ENCODE assay signal across 14 mouse cellular contexts in the genomic region with DNA sequence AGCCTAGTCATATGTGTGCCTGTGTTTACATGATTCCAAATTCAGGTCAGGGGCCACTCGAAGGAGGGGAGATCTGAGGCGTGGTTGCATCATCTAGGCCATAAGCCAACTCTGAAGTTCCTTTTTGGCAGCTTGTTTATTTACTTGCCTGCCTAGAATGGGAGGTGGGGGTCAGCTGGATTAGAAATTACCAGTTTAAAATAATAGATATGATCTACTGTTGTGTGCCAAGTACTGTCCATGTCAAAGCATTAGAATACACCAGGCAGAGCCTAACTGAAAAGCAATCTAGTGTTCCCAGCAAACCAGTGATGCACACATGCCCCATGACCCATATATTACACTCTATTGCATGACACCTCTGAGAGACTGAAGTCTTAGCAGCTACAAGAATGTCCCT. TPM values are rescaled to one million over a fixed set of nuclear protein-coding genes. Genes with fewer than 3 reads are reported as not detected.
DNase-seq lines count a peak whose midpoint lies in the region; ATAC-seq and TF ChIP-seq lines count a peak whose summit lies in the region.
"Had no signal": no experiment of that assay in that cellular context is flagged by ENCODE, and none has a peak within 500 bp of the region (broad histone marks: within the 10 kb centered on the region; RNA-seq: fewer than 3 reads in every experiment).

No protein-coding gene starts in this region.

- H3K27me3 ChIP-seq in heart, embryonic 12.5 days (replicated peaks): no peaks in the 10 kb centered on the region
- no peaks in the 10 kb centered on the region for H3K27me3 ChIP-seq in MEL (ENCODE audit: control insufficient read depth in 1 of 2, insufficient read depth in 2 of 2, low read length in 2 of 2)
- H3K27me3 ChIP-seq in lung, postnatal 0 days (replicated peaks; ENCODE audit: insufficient read depth, low read length): no peaks in the 10 kb centered on the region
- no peaks in the 10 kb centered on the region for H3K27me3 ChIP-seq in neural tube, embryonic 15.5 days (replicated peaks)
- H3K27me3 ChIP-seq: intestine, embryonic 15.5 days; megakaryocyte, embryonic 14.5 days; stomach, embryonic 15.5 days had no signal

- H3K27ac ChIP-seq in heart, embryonic 12.5 days (ENCODE audit: poor library complexity, severe bottlenecking): no peak overlapping the region; the same call in 1 of the 2 replicates
- peak overlapping the region; percentile 15; the same call in 1 of the 2 replicates for H3K27ac ChIP-seq in MEL (ENCODE audit: control insufficient read depth, low read depth, low read length)
- peak overlapping the region; percentile 83; the same call in 1 of the 2 replicates for H3K27ac ChIP-seq in lung, postnatal 0 days (ENCODE audit: low read length)
- no peak overlapping the region for H3K27ac ChIP-seq in neural tube, embryonic 15.5 days (replicated peaks)
- H3K27ac ChIP-seq: intestine, embryonic 15.5 days; stomach, embryonic 15.5 days had no signal

- H3K4me3 ChIP-seq in heart, embryonic 12.5 days: no peak overlapping the region
- no peak overlapping the region for H3K4me3 ChIP-seq in MEL (ENCODE audit: control insufficient read depth in 1 of 2, insufficient read depth in 1 of 2, low read depth in 2 of 2, low read length in 2 of 2)
- no peak overlapping the region for H3K4me3 ChIP-seq in lung, postnatal 0 days (ENCODE audit: low read depth, low read length)
- no peak overlapping the region for H3K4me3 ChIP-seq in neural tube, embryonic 15.5 days (replicated peaks)
- H3K4me3 ChIP-seq: intestine, embryonic 15.5 days; stomach, embryonic 15.5 days had no signal

- H3K4me1 ChIP-seq in heart, embryonic 12.5 days (replicated peaks): peaks cover 37% of the 10 kb centered on the region
- peaks cover 23 to 29% of the 10 kb centered on the region in 2 experiments for H3K4me1 ChIP-seq in MEL (ENCODE audit: control insufficient read depth in 1 of 2, insufficient read depth in 2 of 2, low read length in 2 of 2)
- peaks cover 18% of the 10 kb centered on the region; the same call in 1 of the 2 replicates for H3K4me1 ChIP-seq in lung, postnatal 0 days (ENCODE audit: insufficient read depth, low read depth, low read length)
- H3K4me1 ChIP-seq in neural tube, embryonic 15.5 days: no peaks in the 10 kb centered on the region
- H3K4me1 ChIP-seq: intestine, embryonic 15.5 days; stomach, embryonic 15.5 days had no signal

- H3K36me3 ChIP-seq in heart, embryonic 12.5 days: peaks cover 44% of the 10 kb centered on the region
- H3K36me3 ChIP-seq in MEL (ENCODE audit: control insufficient read depth in 1 of 2, insufficient read depth in 2 of 2, low read length in 2 of 2): peaks cover 5 to 33% of the 10 kb centered on the region in 2 experiments
- H3K36me3 ChIP-seq in lung, postnatal 0 days (ENCODE audit: insufficient read depth, low read length): peaks cover 11% of the 10 kb centered on the region; the same call in 1 of the 2 replicates
- peaks cover 27% of the 10 kb centered on the region for H3K36me3 ChIP-seq in neural tube, embryonic 15.5 days

- peak; percentile 28 to 56; a peak in 2 of 4 replicates for TF ChIP-seq EP300 in MEL (IDR thresholded peaks at IDR 0.05; ENCODE audit: low read depth in 1 of 2, low read length in 2 of 2)
- peak; percentile 97 for TF ChIP-seq EP300 in lung, postnatal 0 days (IDR thresholded peaks at IDR 0.05)

- no peak for ATAC-seq in heart, embryonic 12.5 days (ENCODE audit: insufficient number of reproducible peaks, low FRiP score)
- ATAC-seq in lung, postnatal 0 days: peak; percentile 73
- no peak for ATAC-seq in neural tube, embryonic 15.5 days (ENCODE audit: low FRiP score)
- ATAC-seq: intestine, embryonic 15.5 days had no signal

- H3K9ac ChIP-seq in heart, embryonic 12.5 days: no peak overlapping the region
- H3K9ac ChIP-seq in MEL (ENCODE audit: control insufficient read depth, low read depth, low read length, poor library complexity, severe bottlenecking): no peak overlapping the region
- H3K9ac ChIP-seq in lung, postnatal 0 days (replicated peaks; ENCODE audit: low read depth): no peak overlapping the region
- H3K9ac ChIP-seq in neural tube, embryonic 15.5 days (replicated peaks): no peak overlapping the region
- H3K9ac ChIP-seq: intestine, embryonic 15.5 days; stomach, embryonic 15.5 days had no signal

- TF ChIP-seq POLR2A in MEL (IDR thresholded peaks at IDR 0.05; ENCODE audit: control insufficient read depth in 1 of 2, insufficient read depth in 1 of 2, low read depth in 1 of 2, low read length in 2 of 2, poor library complexity in 1 of 2): no peak

- no peaks in the 10 kb centered on the region for H3K9me3 ChIP-seq in heart, embryonic 12.5 days (replicated peaks)
- H3K9me3 ChIP-seq in MEL (replicated peaks; ENCODE audit: insufficient read depth, low read length): no peaks in the 10 kb centered on the region
- H3K9me3 ChIP-seq in lung, postnatal 0 days (ENCODE audit: low read length): no peaks in the 10 kb centered on the region
- H3K9me3 ChIP-seq in neural tube, embryonic 15.5 days (replicated peaks): no peaks in the 10 kb centered on the region
- H3K9me3 ChIP-seq: intestine, embryonic 15.5 days; megakaryocyte, embryonic 14.5 days; stomach, embryonic 15.5 days had no signal

- H3K79me2 ChIP-seq in MEL (ENCODE audit: control insufficient read depth, insufficient read depth, low read length, poor library complexity): no peaks in the 10 kb centered on the region

- WGBS in heart, embryonic 12.5 days: 64% methylated on average over 2 of the region's 2 CpGs
- WGBS in lung, postnatal 0 days: 17% methylated on average over 2 of the region's 2 CpGs
- WGBS in neural tube, embryonic 15.5 days: 73% methylated on average over 2 of the region's 2 CpGs

- TF ChIP-seq RAD21 in MEL (IDR thresholded peaks at IDR 0.05; ENCODE audit: low read depth, low read length): no peak

- no peak overlapping the region for H3K4me2 ChIP-seq in heart, embryonic 12.5 days
- no peak overlapping the region for H3K4me2 ChIP-seq in lung, postnatal 0 days (replicated peaks; ENCODE audit: low read depth, low read length)
- H3K4me2 ChIP-seq in neural tube, embryonic 15.5 days: no peak overlapping the region
- H3K4me2 ChIP-seq: intestine, embryonic 15.5 days; stomach, embryonic 15.5 days had no signal

- DNase-seq in heart, adult 11 months: peak; percentile 98
- peak; percentile 76 for DNase-seq in MEL (ENCODE audit: low read depth, low spot score)
- DNase-seq in heart, postnatal 10 days: peak; percentile 72
- DNase-seq in lung, postnatal 0 days (ENCODE audit: low spot score): peak; percentile 93
- DNase-seq in cerebellum, postnatal 10 days: no peak
- DNase-seq in embryo, embryonic 10.5 days (ENCODE audit: low spot score): no peak
- DNase-seq: cerebellum, adult 11 months; gastrocnemius, postnatal 10 days; right cerebral cortex, adult 18-20 months had no signal

- TF ChIP-seq CTCF in MEL (IDR thresholded peaks at IDR 0.05 in 2 of 3, conservative IDR thresholded peaks at IDR 0.05 in 1 of 3; ENCODE audit: control insufficient read depth in 1 of 3, insufficient read depth in 1 of 3, low read depth in 2 of 3, low read length in 3 of 3, poor library complexity in 1 of 3, severe bottlenecking in 1 of 3): no peak
- no peak for TF ChIP-seq CTCF in lung, postnatal 0 days (IDR thresholded peaks at IDR 0.05)

- intact Hi-C loops in heart, postnatal 10 days (cut with DNase I): loop anchor here (5.0 kb wide), 3 partner anchors 78 to 343 kb away; a partner anchor contains a TSS

TF ChIP-seq in MEL, 35 proteins besides CTCF, POLR2A, EP300 and RAD21 (continues in another document):
- no peak for TF ChIP-seq CHD1 (IDR thresholded peaks at IDR 0.05; ENCODE audit: low read depth, low read length)
- peak; percentile 21; the same call in 1 of the 2 replicates for TF ChIP-seq KAT2A (conservative IDR thresholded peaks at IDR 0.05; ENCODE audit: low read depth, low read length)
- TF ChIP-seq MYC (IDR thresholded peaks at IDR 0.05; ENCODE audit: low read depth, low read length): no peak
- TF ChIP-seq TBP (IDR thresholded peaks at IDR 0.05; ENCODE audit: low read depth, low read length): no peak
- no peak for TF ChIP-seq JUND (IDR thresholded peaks at IDR 0.05; ENCODE audit: low read depth, low read length)
- TF ChIP-seq MAX (IDR thresholded peaks at IDR 0.05; ENCODE audit: low read length): no peak; the same call in 1 of the 2 replicates
- TF ChIP-seq SIN3A (IDR thresholded peaks at IDR 0.05; ENCODE audit: low read length): peak; percentile 73
- TF ChIP-seq ZKSCAN1 (IDR thresholded peaks at IDR 0.05; ENCODE audit: low read depth, low read length): no peak
- TF ChIP-seq ETS1 (IDR thresholded peaks at IDR 0.05; ENCODE audit: low read depth, low read length): peak; percentile 89
- TF ChIP-seq MXI1 (IDR thresholded peaks at IDR 0.05; ENCODE audit: low read depth, low read length): peak; percentile 33; the same call in 1 of the 2 replicates

RNA-seq across cellular contexts. Expression of a gene that starts 17.3 kb away (rescaled TPM):
- polyA plus RNA-seq in heart, embryonic 12.5 days (2016; fragmentation: Nextera tagmentation; extraction: Ambion mirVana): 30.1 and 32.0 TPM in 2 replicates
- 0.04 TPM in 1 of 2 replicates, not detected in the other for total RNA-seq in MEL (2012; rRNA removed)
- polyA plus RNA-seq in MEL (2012; ENCODE audit: insufficient read depth in 1 of 2, insufficient read length in 2 of 2, low read depth in 1 of 2, low replicate concordance in 2 of 2, missing spikeins in 1 of 2): under 1 TPM in 1 of 2 experiments, not detected in 1; 0.18 TPM
- 100 to 1,000 TPM; 196 to 202 TPM for total RNA-seq in heart, postnatal 10 days (2021)
- polyA plus RNA-seq in lung, postnatal 0 days (2015; fragmentation: Nextera tagmentation; extraction: Ambion mirVana): 0.26 and 0.45 TPM in 2 replicates
- 1.3 and 1.5 TPM in 2 replicates for polyA plus RNA-seq in neural tube, embryonic 15.5 days (2015; fragmentation: Nextera tagmentation; extraction: Ambion mirVana)

RNA-seq across cellular contexts. Expression of a gene that starts 44.5 kb away (rescaled TPM):
- polyA plus RNA-seq in heart, embryonic 12.5 days (2016; fragmentation: Nextera tagmentation; extraction: Ambion mirVana): 3.7 and 4.8 TPM in 2 replicates
- total RNA-seq in MEL (2012; rRNA removed): 20.9 and 22.6 TPM in 2 replicates
- 10 to 100 TPM in 1 of 2 experiments, not detected in 1; 54.0 TPM for polyA plus RNA-seq in MEL (2012; ENCODE audit: insufficient read depth in 1 of 2, insufficient read length in 2 of 2, low read depth in 1 of 2, low replicate concordance in 2 of 2, missing spikeins in 1 of 2)
- 10 to 100 TPM; 12.8 to 15.0 TPM for total RNA-seq in heart, postnatal 10 days (2021)
- 1.9 and 2.2 TPM in 2 replicates for polyA plus RNA-seq in lung, postnatal 0 days (2015; fragmentation: Nextera tagmentation; extraction: Ambion mirVana)
- polyA plus RNA-seq in neural tube, embryonic 15.5 days (2015; fragmentation: Nextera tagmentation; extraction: Ambion mirVana): 31.5 and 41.3 TPM in 2 replicates

RNA-seq across cellular contexts. Expression of a gene that starts 48.4 kb away (rescaled TPM):
- polyA plus RNA-seq in heart, embryonic 12.5 days (2016; fragmentation: Nextera tagmentation; extraction: Ambion mirVana): 9.3 and 10.2 TPM in 2 replicates
- 32.0 and 33.1 TPM in 2 replicates for total RNA-seq in MEL (2012; rRNA removed)
- polyA plus RNA-seq in MEL (2012; ENCODE audit: insufficient read depth in 1 of 2, insufficient read length in 2 of 2, low read depth in 1 of 2, low replicate concordance in 2 of 2, missing spikeins in 1 of 2): 10 to 100 TPM in 1 of 2 experiments, not detected in 1; 81.4 TPM
- 10 to 100 TPM; 64.5 to 65.1 TPM for total RNA-seq in heart, postnatal 10 days (2021)
- polyA plus RNA-seq in lung, postnatal 0 days (2015; fragmentation: Nextera tagmentation; extraction: Ambion mirVana): 12.3 and 12.6 TPM in 2 replicates
- 13.9 and 14.0 TPM in 2 replicates for polyA plus RNA-seq in neural tube, embryonic 15.5 days (2015; fragmentation: Nextera tagmentation; extraction: Ambion mirVana)

Comparison
In these comparisons a context has a peak if more than half of its experiments do, and no peak if none do; other contexts are left out.
1. DNase-seq: peak in heart, adult 11 months (single experiment), MEL (single experiment), heart, postnatal 10 days (2 of 2) and lung, postnatal 0 days (single experiment); none in cerebellum, postnatal 10 days (0 of 2) and embryo, embryonic 10.5 days (single experiment).
2. H3K27ac ChIP-seq: peak in MEL (single experiment) and lung, postnatal 0 days (single experiment); none in heart, embryonic 12.5 days (single experiment) and neural tube, embryonic 15.5 days (single experiment).
3. RNA of a gene that starts 17.3 kb away (polyA plus RNA-seq): 30.1 to 32.0 TPM in heart, embryonic 12.5 days; 1.3 to 1.5 TPM in neural tube, embryonic 15.5 days, 0.26 to 0.45 TPM in lung, postnatal 0 days and 0.18 TPM in MEL; every median in the first group is over 10 times any median in the second.